Mouse (Mus musculus) frontal cortex, postnatal 36 days (tissue): ENCODE results near the gene Adcy6.
"Not testable (repeated sequence)": the region's sequence is repeated elsewhere in the genome, so short reads cannot be mapped to it uniquely, and the experiment has no call there.

Experiments
- DNase-seq, 2 experiments: peaks; one replicate each; pipeline ENCODE4 v3.0.0; 2022; ENCODE audit warnings: low spot score in 2 of 2

The Adcy6 gene

GRCm38 (mm10) chr15:98602191-98602881 is 7.5 kb downstream of the Adcy6 start:
- DNase-seq, result no peak

- DNase-seq, result no peak
Observed at GRCm38 (mm10) chr15:98601832-98602190, 8.1 kb downstream of the Adcy6 start.

GRCm38 (mm10) chr15:98600036-98600709 is 9.7 kb downstream of the Adcy6 start:
- DNase-seq, result no peak

GRCm38 (mm10) chr15:98596609-98597008 is 13.3 kb downstream of the Adcy6 start:
- DNase-seq, result no peak

- no peak for DNase-seq
Observed at GRCm38 (mm10) chr15:98595049-98595448, 14.8 kb downstream of the Adcy6 start.

GRCm38 (mm10) chr15:98594193-98594592 is 15.7 kb downstream of the Adcy6 start:
- DNase-seq, result peak; percentile 48 to 51

GRCm38 (mm10) chr15:98591396-98591795 is 18.5 kb downstream of the Adcy6 start:
- no peak for DNase-seq

- DNase-seq, result no peak
Observed at GRCm38 (mm10) chr15:98589640-98590336, 20.1 kb downstream of the Adcy6 start.

GRCm38 (mm10) chr15:98587751-98588150 is 22.1 kb downstream of the Adcy6 start:
- DNase-seq, result no peak

GRCm38 (mm10) chr15:98586141-98586540 is 23.7 kb downstream of the Adcy6 start:
- not testable (repeated sequence) for DNase-seq

GRCm38 (mm10) chr15:98585421-98585820 is 24.5 kb downstream of the Adcy6 start:
- DNase-seq, result no peak

GRCm38 (mm10) chr15:98582996-98583395 is 26.9 kb downstream of the Adcy6 start:
- no peak for DNase-seq

- peak in 1 of 2 experiments; percentile 22 for DNase-seq
Observed at GRCm38 (mm10) chr15:98582410-98582809, 27.5 kb downstream of the Adcy6 start.

- DNase-seq, result peak; percentile 63 to 84
Observed at GRCm38 (mm10) chr15:98579795-98580464, 29.9 kb downstream of the Adcy6 start.

GRCm38 (mm10) chr15:98579310-98579709 is 30.6 kb downstream of the Adcy6 start:
- no peak for DNase-seq

GRCm38 (mm10) chr15:98573293-98573692 is 36.6 kb downstream of the Adcy6 start:
- DNase-seq, result no peak

GRCm38 (mm10) chr15:98570873-98571538 is 38.9 kb downstream of the Adcy6 start, which contains the start of the genes Ccnt1 and 4930415O20Rik:
Gene Ccnt1 (minus strand): TSS chr15:98570923.
Gene 4930415O20Rik (plus strand): TSS chr15:98571004.
- no peak for DNase-seq

- no peak for DNase-seq
Observed at GRCm38 (mm10) chr15:98569795-98570365, 40.0 kb downstream of the Adcy6 start.

GRCm38 (mm10) chr15:98569216-98569615 is 40.7 kb downstream of the Adcy6 start:
- DNase-seq, result no peak

GRCm38 (mm10) chr15:98568256-98569033 is 41.4 kb downstream of the Adcy6 start:
- DNase-seq, result no peak
